Comparison of ENCODE assay signal across 10 mouse cellular contexts in the genomic region with DNA sequence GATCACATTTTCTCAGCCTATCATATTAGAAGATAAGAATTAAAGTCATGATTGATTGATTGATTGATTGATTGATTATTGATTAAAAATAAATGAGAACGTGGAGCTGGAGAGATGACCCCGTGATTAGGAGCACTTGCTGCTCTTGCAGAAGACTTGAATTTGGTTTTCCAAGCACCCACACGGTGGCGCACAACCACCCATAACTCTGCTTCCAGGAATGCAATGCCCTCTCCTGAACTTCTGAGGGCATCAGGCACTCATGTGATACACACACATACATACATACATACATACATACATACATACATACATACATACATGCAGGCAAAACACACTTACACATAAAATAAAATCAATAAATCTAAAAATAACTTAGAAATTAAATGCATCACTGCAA. TPM values are rescaled to one million over a fixed set of nuclear protein-coding genes. Genes with fewer than 3 reads are reported as not detected.
DNase-seq lines count a peak whose midpoint lies in the region; TF ChIP-seq lines count a peak whose summit lies in the region.
"Had no signal": no experiment of that assay in that cellular context is flagged by ENCODE, and none has a peak within 500 bp of the region (broad histone marks: within the 10 kb centered on the region; RNA-seq: fewer than 3 reads in every experiment).

No protein-coding gene starts in this region.

- peak; percentile 44 for TF ChIP-seq CTCF in heart, adult 2 months (IDR thresholded peaks at IDR 0.05)
- peak; percentile 15; the same call in 1 of the 2 replicates for TF ChIP-seq CTCF in spleen, adult 2 months (IDR thresholded peaks at IDR 0.05; ENCODE audit: extremely low read depth, insufficient read depth, insufficient read length, insufficient replicate concordance)

- no peak for DNase-seq in heart, adult 2 months
- DNase-seq in heart, postnatal 25 days (ENCODE audit: low spot score), result no peak
- peak in 1 of 2 experiments; percentile 12 for DNase-seq in spleen, adult 2 months (ENCODE audit: low read depth in 1 of 2, low spot score in 2 of 2)
- no peak for DNase-seq in spleen, postnatal 14 days (ENCODE audit: low spot score in 2 of 2)
- peak; percentile 43 for DNase-seq in kidney, adult 9 months
- peak; percentile 37 for DNase-seq in thymus, postnatal 14 days
- no peak for DNase-seq in ovary, postnatal 14 days (ENCODE audit: low spot score)
- DNase-seq in frontal cortex, postnatal 25 days (ENCODE audit: low spot score in 2 of 2), result no peak
- DNase-seq: cerebellum, adult 8-10 months; right cerebral cortex, postnatal 4 days had no signal

- no peaks in the 10 kb centered on the region for H3K36me3 ChIP-seq in heart, adult 2 months (ENCODE audit: control insufficient read depth, insufficient read depth, low read length)
- H3K36me3 ChIP-seq in spleen, adult 2 months (ENCODE audit: control insufficient read depth, insufficient read depth, low read length), result peaks cover 14% of the 10 kb centered on the region

- H3K27me3 ChIP-seq in heart, adult 2 months (ENCODE audit: control insufficient read depth, insufficient read depth, low read length), result no peaks in the 10 kb centered on the region
- no peaks in the 10 kb centered on the region for H3K27me3 ChIP-seq in spleen, adult 2 months (ENCODE audit: control insufficient read depth, insufficient read depth, low read length)

- no peak overlapping the region for H3K9ac ChIP-seq in heart, adult 2 months (ENCODE audit: low read depth, low read length)

- 47% methylated on average over 4 of the region's 4 CpGs for WGBS in heart, adult 2 months
- 81% methylated on average over 4 of the region's 4 CpGs for WGBS in spleen, adult 2 months

- TF ChIP-seq POLR2A in heart, adult 2 months (IDR thresholded peaks at IDR 0.05; ENCODE audit: insufficient read depth, low read depth, low read length), result no peak
- TF ChIP-seq POLR2A in spleen, adult 2 months (IDR thresholded peaks at IDR 0.05; ENCODE audit: low read depth, low read length), result no peak

- no peaks in the 10 kb centered on the region for H3K79me2 ChIP-seq in heart, adult 2 months (replicated peaks; ENCODE audit: control insufficient read depth, insufficient read depth, low read length)

- no peak overlapping the region for H3K4me3 ChIP-seq in heart, adult 2 months
- H3K4me3 ChIP-seq in spleen, adult 2 months (ENCODE audit: extremely low read depth, insufficient read depth, insufficient read length), result no peak overlapping the region

- no peak overlapping the region for H3K27ac ChIP-seq in heart, adult 2 months
- no peak overlapping the region for H3K27ac ChIP-seq in spleen, adult 2 months (ENCODE audit: insufficient read depth, low read length)

- intact Hi-C loops in heart, adult 2 months (cut with DNase I), result no loop called here
- intact Hi-C loops in heart, postnatal 25 days (cut with DNase I), result no loop called here

- no peak for TF ChIP-seq EP300 in heart, adult 2 months (IDR thresholded peaks at IDR 0.05; ENCODE audit: insufficient read depth, low read depth, low read length)

- no peaks in the 10 kb centered on the region for H3K4me1 ChIP-seq in heart, adult 2 months (ENCODE audit: control insufficient read depth, insufficient read depth, low read length)
- H3K4me1 ChIP-seq in spleen, adult 2 months (ENCODE audit: control insufficient read depth, insufficient read depth, insufficient read length), result peaks cover 2% of the 10 kb centered on the region

RNA-seq across cellular contexts. Expression of a gene that starts 45.6 kb away (rescaled TPM):
- total RNA-seq in heart, adult 2 months (2021), result under 1 TPM; 0.20 to 0.29 TPM
- 0.12 and 2.9 TPM in 2 replicates for polyA plus RNA-seq in heart, adult 2 months (2012; rRNA removed)
- under 1 TPM; 0.08 to 0.56 TPM for total RNA-seq in heart, postnatal 25 days (2021)
- polyA plus RNA-seq in spleen, adult 2 months (2012; rRNA removed), result 65.9 and 138 TPM in 2 replicates

Comparison
In these comparisons a context has a peak if more than half of its experiments do, and no peak if none do; other contexts are left out.
1. DNase-seq: peak in kidney, adult 9 months (single experiment) and thymus, postnatal 14 days (single experiment); none in heart, adult 2 months (0 of 2), heart, postnatal 25 days (single experiment), spleen, postnatal 14 days (0 of 2), ovary, postnatal 14 days (single experiment) and frontal cortex, postnatal 25 days (0 of 2).